13 mouse cellular contexts compared by ENCODE assay signal in genomic region chr2:74659507-74660005, GRCm38 (mm10). TPM values are rescaled to one million over a fixed set of nuclear protein-coding genes. Genes with fewer than 3 reads are reported as not detected.
A peak's percentile ranks its signal among the peaks of the same experiment; 100 is the strongest.
DNase-seq lines count a peak whose midpoint lies in the region; ATAC-seq lines count a peak whose summit lies in the region.
"Had no signal": no experiment of that assay in that cellular context is flagged by ENCODE, and none has a peak within 500 bp of the region (broad histone marks: within the 10 kb centered on the region; RNA-seq: fewer than 3 reads in every experiment).

Gene Evx2 (minus strand): TSS chr2:74659557.

- peaks cover 40% of the 10 kb centered on the region for H3K4me1 ChIP-seq in kidney, embryonic 15.5 days
- peaks cover 9% of the 10 kb centered on the region; the same call in 1 of the 2 replicates for H3K4me1 ChIP-seq in embryonic facial prominence, embryonic 12.5 days
- H3K4me1 ChIP-seq in limb, embryonic 10.5 days: peaks cover 54% of the 10 kb centered on the region
- peaks cover 5% of the 10 kb centered on the region for H3K4me1 ChIP-seq in neural tube, embryonic 14.5 days (ENCODE audit: control insufficient read depth, insufficient read depth, low read length)

- ATAC-seq in kidney, embryonic 15.5 days (replicated peaks; ENCODE audit: low FRiP score): no peak
- ATAC-seq in embryonic facial prominence, embryonic 12.5 days (ENCODE audit: insufficient number of reproducible peaks, insufficient read depth, low FRiP score, low TSS enrichment): no peak
- no peak for ATAC-seq in neural tube, embryonic 14.5 days (ENCODE audit: low read depth)

- H3K9ac ChIP-seq in kidney, embryonic 15.5 days: no peak within 1 kb of the TSS
- H3K9ac ChIP-seq in embryonic facial prominence, embryonic 12.5 days: no peak within 1 kb of the TSS
- H3K9ac ChIP-seq in neural tube, embryonic 14.5 days (replicated peaks; ENCODE audit: low read depth, low read length): no peak within 1 kb of the TSS; the same call in 1 of the 2 replicates

- no peaks in the 10 kb centered on the region for H3K9me3 ChIP-seq in kidney, embryonic 15.5 days (replicated peaks)
- H3K9me3 ChIP-seq in embryonic facial prominence, embryonic 12.5 days: no peaks in the 10 kb centered on the region
- no peaks in the 10 kb centered on the region for H3K9me3 ChIP-seq in limb, embryonic 10.5 days (replicated peaks)
- H3K9me3 ChIP-seq in neural tube, embryonic 14.5 days (ENCODE audit: control insufficient read depth, low read length): no peaks in the 10 kb centered on the region

- H3K4me3 ChIP-seq in kidney, embryonic 15.5 days (replicated peaks): no peak within 1 kb of the TSS
- H3K4me3 ChIP-seq in embryonic facial prominence, embryonic 12.5 days: peak within 1 kb of the TSS; percentile 10; the same call in 1 of the 2 replicates
- H3K4me3 ChIP-seq in limb, embryonic 10.5 days: peak within 1 kb of the TSS; percentile 48
- peak within 1 kb of the TSS; percentile 2; the same call in 1 of the 2 replicates for H3K4me3 ChIP-seq in neural tube, embryonic 14.5 days (ENCODE audit: low read depth, low read length)

- H3K36me3 ChIP-seq in kidney, embryonic 15.5 days: no peaks in the 10 kb centered on the region
- H3K36me3 ChIP-seq in embryonic facial prominence, embryonic 12.5 days: no peaks in the 10 kb centered on the region
- no peaks in the 10 kb centered on the region for H3K36me3 ChIP-seq in limb, embryonic 10.5 days
- H3K36me3 ChIP-seq in neural tube, embryonic 14.5 days (ENCODE audit: control insufficient read depth, insufficient read depth, low read length): no peaks in the 10 kb centered on the region

- DNase-seq in kidney, postnatal 14 days: no peak
- peak; percentile 65 for DNase-seq in limb, embryonic 10.5 days (ENCODE audit: low spot score)
- DNase-seq in thymus, postnatal 14 days: no peak
- no peak for DNase-seq in adrenal gland, adult (ENCODE audit: inconsistent age in 2 of 2, low spot score in 1 of 2)
- DNase-seq in gastrocnemius, postnatal 10 days: no peak
- DNase-seq: cerebellum, adult 9-10 months; right cerebral cortex, adult 18-20 months had no signal

- peaks cover 99% of the 10 kb centered on the region for H3K27me3 ChIP-seq in kidney, embryonic 15.5 days
- peaks cover 85% of the 10 kb centered on the region for H3K27me3 ChIP-seq in embryonic facial prominence, embryonic 12.5 days
- peaks cover 100% of the 10 kb centered on the region for H3K27me3 ChIP-seq in limb, embryonic 10.5 days (ENCODE audit: low read depth, poor library complexity, severe bottlenecking)
- peaks cover 45% of the 10 kb centered on the region for H3K27me3 ChIP-seq in neural tube, embryonic 14.5 days (ENCODE audit: control insufficient read depth, insufficient read depth, low read length)
- H3K27me3 ChIP-seq: CH12.LX had no signal

- 0 out of 2 replicates have a peak within 1 kb of the TSS, but pooled peaks have one; percentile 12 for H3K4me2 ChIP-seq in kidney, embryonic 15.5 days
- H3K4me2 ChIP-seq in embryonic facial prominence, embryonic 12.5 days (replicated peaks): 0 out of 2 replicates have a peak within 1 kb of the TSS, but pooled peaks have one; percentile 11
- H3K4me2 ChIP-seq in neural tube, embryonic 14.5 days (ENCODE audit: low read depth, low read length): no peak within 1 kb of the TSS

- WGBS in kidney, embryonic 15.5 days: 1% methylated on average over 28 of the region's 28 CpGs
- WGBS in embryonic facial prominence, embryonic 12.5 days: 2% methylated on average over 28 of the region's 28 CpGs
- under 1% methylated on average over 28 of the region's 28 CpGs for WGBS in limb, embryonic 10.5 days
- WGBS in neural tube, embryonic 14.5 days: under 1% methylated on average over 28 of the region's 28 CpGs

- no peak within 1 kb of the TSS for H3K27ac ChIP-seq in kidney, embryonic 15.5 days
- H3K27ac ChIP-seq in embryonic facial prominence, embryonic 12.5 days: no peak within 1 kb of the TSS
- H3K27ac ChIP-seq in limb, embryonic 10.5 days: peak within 1 kb of the TSS; percentile 73
- peak within 1 kb of the TSS; percentile 29; the same call in 1 of the 2 replicates for H3K27ac ChIP-seq in neural tube, embryonic 14.5 days (ENCODE audit: low read depth, low read length)

RNA-seq across cellular contexts. Expression of gene Evx2, which starts in this region (rescaled TPM):
- not detected in 2 replicates for polyA plus RNA-seq in kidney, embryonic 15.5 days (2015; fragmentation: Nextera tagmentation; extraction: Ambion mirVana)
- 0.06 TPM in 1 of 2 replicates, not detected in the other for polyA plus RNA-seq in embryonic facial prominence, embryonic 12.5 days (2016; fragmentation: Nextera tagmentation; extraction: Ambion mirVana)
- polyA plus RNA-seq in limb, embryonic 10.5 days (2016; fragmentation: Nextera tagmentation; extraction: Ambion mirVana): 0.84 TPM in 1 of 2 replicates, not detected in the other
- polyA plus RNA-seq in neural tube, embryonic 14.5 days (2014; fragmentation: Nextera tagmentation; extraction: Ambion mirVana): 0.36 and 0.55 TPM in 2 replicates
- total RNA-seq in gastrocnemius, postnatal 10 days (2021): under 1 TPM in 1 of 2 experiments, not detected in 1; 0.07 TPM
- total RNA-seq: CH12.LX; layer of hippocampus, postnatal 25 days had no signal
- polyA plus RNA-seq: heart, postnatal 0 days had no signal

Comparison
In these comparisons a context has a peak if more than half of its experiments do, and no peak if none do; other contexts are left out.
1. Peak in DNase-seq, H3K4me3 ChIP-seq and H3K27ac ChIP-seq in limb, embryonic 10.5 days; RNA of the gene not detected or under 1 TPM.